In the genomic region with DNA sequence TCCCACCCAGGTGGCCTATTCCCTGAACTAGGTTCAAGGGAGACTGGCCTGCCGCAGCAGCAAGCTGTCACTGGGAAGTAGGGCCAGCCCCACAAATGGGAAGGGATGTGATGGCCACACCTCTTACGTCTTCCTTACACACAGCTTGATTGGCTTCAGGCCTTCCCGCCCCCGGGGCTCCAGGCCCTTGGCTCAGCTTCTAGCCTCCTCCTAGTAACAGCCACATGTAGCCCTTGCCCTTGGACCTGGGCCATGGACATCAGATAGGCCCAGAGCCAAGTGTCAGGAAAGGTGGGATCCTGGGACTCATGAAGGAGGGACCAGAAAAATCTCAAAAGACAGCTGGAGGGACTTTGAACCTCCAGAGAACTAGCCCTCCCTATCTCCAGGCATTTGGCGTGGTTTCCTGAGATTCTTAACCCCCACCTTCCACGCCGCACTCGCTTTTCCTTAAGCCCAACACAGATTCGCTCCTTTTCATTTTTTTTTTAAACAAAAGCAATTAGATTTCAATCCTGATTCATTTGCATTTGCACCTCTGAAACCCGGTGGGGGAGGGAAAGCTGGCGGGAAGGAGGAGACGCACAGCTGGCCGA, we compare ENCODE assay signal across 8 mouse cellular contexts. TPM values are rescaled to one million over a fixed set of nuclear protein-coding genes. Genes with fewer than 3 reads are reported as not detected.
A peak's percentile ranks its signal among the peaks of the same experiment; 100 is the strongest.
DNase-seq lines count a peak whose midpoint lies in the region; ATAC-seq and TF ChIP-seq lines count a peak whose summit lies in the region.

No protein-coding gene starts in this region.

- peak; percentile 83 for DNase-seq in lung, embryonic 14.5 days
- DNase-seq in lung, postnatal 25 days (ENCODE audit: low spot score), result no peak
- peak; percentile 65 for DNase-seq in neural tube, embryonic 11.5 days (ENCODE audit: low spot score)
- no peak for DNase-seq in natural killer cell, adult 2 months (ENCODE audit: low spot score in 2 of 2)
- DNase-seq in gastrocnemius, postnatal 4 days (ENCODE audit: low spot score in 2 of 2), result no peak

- no peaks in the 10 kb centered on the region for H3K9me3 ChIP-seq in lung, embryonic 14.5 days (ENCODE audit: low read depth, low read length)
- no peaks in the 10 kb centered on the region for H3K9me3 ChIP-seq in heart, embryonic 14.5 days (ENCODE audit: control insufficient read depth, low read length)
- H3K9me3 ChIP-seq in limb, embryonic 15.5 days, result no peaks in the 10 kb centered on the region
- H3K9me3 ChIP-seq in neural tube, embryonic 11.5 days (ENCODE audit: control insufficient read depth, low read length), result no peaks in the 10 kb centered on the region

- peaks cover 16% of the 10 kb centered on the region for H3K4me1 ChIP-seq in lung, embryonic 14.5 days (ENCODE audit: insufficient read depth)
- H3K4me1 ChIP-seq in brown adipose tissue, adult 24 weeks (ENCODE audit: control insufficient read depth, insufficient read depth, insufficient read length, low read length), result peaks cover 1% of the 10 kb centered on the region
- H3K4me1 ChIP-seq in heart, embryonic 14.5 days (ENCODE audit: control insufficient read depth in 2 of 2, insufficient read depth in 2 of 2, low read length in 2 of 2), result peaks cover 25 to 39% of the 10 kb centered on the region in 2 experiments
- peaks cover 66% of the 10 kb centered on the region for H3K4me1 ChIP-seq in limb, embryonic 15.5 days
- peaks cover 34% of the 10 kb centered on the region for H3K4me1 ChIP-seq in neural tube, embryonic 11.5 days (ENCODE audit: control insufficient read depth, insufficient read depth, low read length)

- H3K9ac ChIP-seq in lung, embryonic 14.5 days, result peak overlapping the region; percentile 36
- H3K9ac ChIP-seq in heart, embryonic 14.5 days (ENCODE audit: low read length), result peak overlapping the region; percentile 74
- H3K9ac ChIP-seq in limb, embryonic 15.5 days, result no peak overlapping the region
- peak overlapping the region; percentile 39 for H3K9ac ChIP-seq in neural tube, embryonic 11.5 days (ENCODE audit: low read length)

- no peaks in the 10 kb centered on the region for H3K36me3 ChIP-seq in lung, embryonic 14.5 days (ENCODE audit: insufficient read depth)
- H3K36me3 ChIP-seq in heart, embryonic 14.5 days (ENCODE audit: control insufficient read depth, insufficient read depth, low read length), result no peaks in the 10 kb centered on the region
- no peaks in the 10 kb centered on the region for H3K36me3 ChIP-seq in limb, embryonic 15.5 days
- H3K36me3 ChIP-seq in neural tube, embryonic 11.5 days (ENCODE audit: control insufficient read depth, insufficient read depth, low read length), result no peaks in the 10 kb centered on the region

- H3K27ac ChIP-seq in lung, embryonic 14.5 days (ENCODE audit: low read depth), result peak overlapping the region; percentile 80
- H3K27ac ChIP-seq in brown adipose tissue, adult 24 weeks (replicated peaks; ENCODE audit: low read depth, low read length), result no peak overlapping the region
- peak overlapping the region; percentile 32 to 85 for H3K27ac ChIP-seq in heart, embryonic 14.5 days (replicated peaks in 1 of 2; ENCODE audit: control insufficient read depth in 1 of 2, insufficient read depth in 1 of 2, low read depth in 2 of 2, low read length in 2 of 2)
- H3K27ac ChIP-seq in limb, embryonic 15.5 days, result peak overlapping the region; percentile 50
- H3K27ac ChIP-seq in neural tube, embryonic 11.5 days (ENCODE audit: low read depth, low read length), result peak overlapping the region; percentile 53; the same call in 1 of the 2 replicates

- H3K4me3 ChIP-seq in lung, embryonic 14.5 days (ENCODE audit: low read depth, low read length), result peak overlapping the region; percentile 34
- peak overlapping the region; percentile 35 for H3K4me3 ChIP-seq in brown adipose tissue, adult 24 weeks (ENCODE audit: insufficient read depth, low read depth, low read length)
- H3K4me3 ChIP-seq in heart, embryonic 14.5 days (ENCODE audit: control insufficient read depth in 1 of 2, insufficient read depth in 1 of 2, low read depth in 1 of 2, low read length in 2 of 2), result peak overlapping the region; percentile 26 to 39
- peak overlapping the region; percentile 41 for H3K4me3 ChIP-seq in limb, embryonic 15.5 days
- H3K4me3 ChIP-seq in neural tube, embryonic 11.5 days (ENCODE audit: low read depth, low read length), result peak overlapping the region; percentile 29; the same call in 1 of the 2 replicates

- WGBS in lung, embryonic 14.5 days, result under 1% methylated on average over 13 of the region's 13 CpGs
- WGBS in heart, embryonic 14.5 days, result 2% methylated on average over 13 of the region's 13 CpGs
- 2% methylated on average over 13 of the region's 13 CpGs for WGBS in limb, embryonic 15.5 days
- under 1% methylated on average over 13 of the region's 13 CpGs for WGBS in neural tube, embryonic 11.5 days

- peaks cover 83% of the 10 kb centered on the region for H3K27me3 ChIP-seq in lung, embryonic 14.5 days (ENCODE audit: insufficient read depth, low read length)
- H3K27me3 ChIP-seq in heart, embryonic 14.5 days (ENCODE audit: control insufficient read depth, insufficient read depth, low read length), result peaks cover 75% of the 10 kb centered on the region
- H3K27me3 ChIP-seq in limb, embryonic 15.5 days, result peaks cover 82% of the 10 kb centered on the region
- H3K27me3 ChIP-seq in neural tube, embryonic 11.5 days (ENCODE audit: control insufficient read depth, insufficient read depth, low read length), result peaks cover 85% of the 10 kb centered on the region

- peak overlapping the region; percentile 82 for H3K4me2 ChIP-seq in lung, embryonic 14.5 days
- peak overlapping the region; percentile 97 for H3K4me2 ChIP-seq in heart, embryonic 14.5 days (ENCODE audit: low read length)
- H3K4me2 ChIP-seq in limb, embryonic 15.5 days, result peak overlapping the region; percentile 92
- peak overlapping the region; percentile 46 for H3K4me2 ChIP-seq in neural tube, embryonic 11.5 days (ENCODE audit: low read depth)

- ATAC-seq in lung, embryonic 14.5 days (ENCODE audit: insufficient read depth), result peak; percentile 48
- peak; percentile 31; the same call in 1 of the 2 replicates for ATAC-seq in heart, embryonic 14.5 days (ENCODE audit: insufficient number of reproducible peaks, insufficient read depth, low FRiP score, low read depth)
- no peak for ATAC-seq in limb, embryonic 15.5 days (ENCODE audit: insufficient number of reproducible peaks, low FRiP score, low TSS enrichment, low read depth)
- no peak for ATAC-seq in neural tube, embryonic 11.5 days (ENCODE audit: insufficient read depth, low FRiP score, low TSS enrichment)

- TF ChIP-seq CTCF in lung, embryonic 14.5 days (IDR thresholded peaks at IDR 0.05; ENCODE audit: low read depth), result no peak

RNA-seq across cellular contexts. Expression of a gene that starts 12.0 kb away (rescaled TPM):
- polyA plus RNA-seq in lung, embryonic 14.5 days (2014; fragmentation: Nextera tagmentation; extraction: Ambion mirVana), result 8.5 and 8.8 TPM in 2 replicates
- polyA plus RNA-seq in brown adipose tissue, adult 24 weeks (2012; ENCODE audit: insufficient read depth, insufficient read length, missing spikeins), result 4.7 and 9.1 TPM in 2 replicates
- polyA plus RNA-seq in heart, embryonic 14.5 days (2014; fragmentation: Nextera tagmentation; extraction: Ambion mirVana), result 9.3 and 9.6 TPM in 2 replicates
- polyA plus RNA-seq in limb, embryonic 15.5 days (2015; fragmentation: Nextera tagmentation; extraction: Ambion mirVana), result 8.9 and 9.6 TPM in 2 replicates
- polyA plus RNA-seq in neural tube, embryonic 11.5 days (2014; fragmentation: Nextera tagmentation; extraction: Ambion mirVana), result 6.8 and 7.0 TPM in 2 replicates
- 1 to 10 TPM; 4.6 to 5.3 TPM for total RNA-seq in gastrocnemius, postnatal 4 days (2021)

RNA-seq across cellular contexts. Expression of a gene that starts 30.0 kb away (rescaled TPM):
- 35.6 and 43.4 TPM in 2 replicates for polyA plus RNA-seq in lung, embryonic 14.5 days (2014; fragmentation: Nextera tagmentation; extraction: Ambion mirVana)
- 0.91 and 1.1 TPM in 2 replicates for polyA plus RNA-seq in brown adipose tissue, adult 24 weeks (2012; ENCODE audit: insufficient read depth, insufficient read length, missing spikeins)
- 9.8 and 11.9 TPM in 2 replicates for polyA plus RNA-seq in heart, embryonic 14.5 days (2014; fragmentation: Nextera tagmentation; extraction: Ambion mirVana)
- polyA plus RNA-seq in limb, embryonic 15.5 days (2015; fragmentation: Nextera tagmentation; extraction: Ambion mirVana), result 30.4 and 32.3 TPM in 2 replicates
- polyA plus RNA-seq in neural tube, embryonic 11.5 days (2014; fragmentation: Nextera tagmentation; extraction: Ambion mirVana), result 61.5 and 65.0 TPM in 2 replicates
- total RNA-seq in gastrocnemius, postnatal 4 days (2021), result 1 to 10 TPM; 5.4 to 5.6 TPM

RNA-seq across cellular contexts. Expression of a gene that starts 33.3 kb away (rescaled TPM):
- 13.1 and 13.8 TPM in 2 replicates for polyA plus RNA-seq in lung, embryonic 14.5 days (2014; fragmentation: Nextera tagmentation; extraction: Ambion mirVana)
- polyA plus RNA-seq in brown adipose tissue, adult 24 weeks (2012; ENCODE audit: insufficient read depth, insufficient read length, missing spikeins), result 37.3 and 37.4 TPM in 2 replicates
- polyA plus RNA-seq in heart, embryonic 14.5 days (2014; fragmentation: Nextera tagmentation; extraction: Ambion mirVana), result 6.5 and 9.2 TPM in 2 replicates
- polyA plus RNA-seq in limb, embryonic 15.5 days (2015; fragmentation: Nextera tagmentation; extraction: Ambion mirVana), result 13.8 and 16.4 TPM in 2 replicates
- 6.0 and 6.1 TPM in 2 replicates for polyA plus RNA-seq in neural tube, embryonic 11.5 days (2014; fragmentation: Nextera tagmentation; extraction: Ambion mirVana)
- 10 to 100 TPM; 10.4 to 10.7 TPM for total RNA-seq in gastrocnemius, postnatal 4 days (2021)

Comparison
In these comparisons a context has a peak if more than half of its experiments do, and no peak if none do; other contexts are left out.
1. DNase-seq: peak in lung, embryonic 14.5 days (single experiment) and neural tube, embryonic 11.5 days (single experiment); none in lung, postnatal 25 days (single experiment), natural killer cell, adult 2 months (0 of 2) and gastrocnemius, postnatal 4 days (0 of 2).
2. ATAC-seq: peak in lung, embryonic 14.5 days (single experiment) and heart, embryonic 14.5 days (single experiment); none in limb, embryonic 15.5 days (single experiment) and neural tube, embryonic 11.5 days (single experiment).
3. H3K4me2 ChIP-seq: peak in every context shown above with its lines; median percentile 97 in heart, embryonic 14.5 days; 92 in limb, embryonic 15.5 days; 82 in lung, embryonic 14.5 days; 46 in neural tube, embryonic 11.5 days.
4. Peak in every context shown above with its lines, with median percentiles within 50 percentile points of each other: H3K4me3 ChIP-seq.